Mouse (Mus musculus) kidney, adult 11 months (tissue): ENCODE results near the gene Gm9639.
"Not testable (repeated sequence)": the region's sequence is repeated elsewhere in the genome, so short reads cannot be mapped to it uniquely, and the experiment has no call there.

Experiments used
- DNase-seq: peaks from one replicate; pipeline ENCODE4 v3.0.0; 2022

Gm9639 gene

GRCm38 (mm10) chr10:77752312-77752711 lies 42.6 kb downstream of the Gm9639 start:
- DNase-seq: not testable (repeated sequence)

GRCm38 (mm10) chr10:77751254-77751653 lies 43.6 kb downstream of the Gm9639 start, which contains the start of gene Gm9736:
Gm9736 (minus strand) TSS chr10:77751354.
- not testable (repeated sequence) for DNase-seq

- not testable (repeated sequence) for DNase-seq
Measured at GRCm38 (mm10) chr10:77750686-77751085, 44.2 kb downstream of the Gm9639 start.
